Mouse (Mus musculus): Measurements from ENCODE around the gene Zscan21. TPM values are rescaled to one million over a fixed set of nuclear protein-coding genes. Genes with fewer than 3 reads are reported as not detected.

The Zscan21 gene
- polyA plus RNA-seq (2014; fragmentation: Illumina TruSeq; extraction: RNeasy Lipid Tissue Mini Kit (QIAGEN cat#74804); ENCODE audit: low read depth, low replicate concordance), result 13.8 TPM

GRCm38 (mm10) chr5:138116255-138117198 lies at the start of gene Zscan21:
TSS of gene Zscan21 (plus strand) at chr5:138116903.

GRCm38 (mm10) chr5:138084996-138085395 lies 31.7 kb upstream of the Zscan21 start, which contains the start of gene Zkscan1:
TSS of gene Zkscan1 (plus strand) at chr5:138085084.

GRCm38 (mm10) chr5:138155443-138155976 lies 38.8 kb downstream of the Zscan21 start, which contains the start of gene Zfp113:
TSS of gene Zfp113 (minus strand) at chr5:138155744.

GRCm38 (mm10) chr5:138160842-138161665 lies 44.4 kb downstream of the Zscan21 start, which contains the start of gene Cops6:
TSS of gene Cops6 (plus strand) at chr5:138161071.

GRCm38 (mm10) chr5:138171695-138172491 lies 55.2 kb downstream of the Zscan21 start, which contains the start of the genes Ap4m1 and Mcm7:
TSS of gene Ap4m1 (plus strand) at chr5:138172002.
TSS of gene Mcm7 (minus strand) at chr5:138172422.

Other genes starting within 250 kb of the Zscan21 start
- not detected for gene Pilrb2, start 245.1 kb upstream of the Zscan21 start, polyA plus RNA-seq (2014; fragmentation: Illumina TruSeq; extraction: RNeasy Lipid Tissue Mini Kit (QIAGEN cat#74804); ENCODE audit: low read depth, low replicate concordance)
- not detected for gene Cyp3a13, start 195.3 kb upstream of the Zscan21 start, polyA plus RNA-seq (2014; fragmentation: Illumina TruSeq; extraction: RNeasy Lipid Tissue Mini Kit (QIAGEN cat#74804); ENCODE audit: low read depth, low replicate concordance)
- 0.64 TPM for gene Gjc3, start 153.8 kb upstream of the Zscan21 start, polyA plus RNA-seq (2014; fragmentation: Illumina TruSeq; extraction: RNeasy Lipid Tissue Mini Kit (QIAGEN cat#74804); ENCODE audit: low read depth, low replicate concordance)
- gene Azgp1, start 135.4 kb upstream of the Zscan21 start, polyA plus RNA-seq (2014; fragmentation: Illumina TruSeq; extraction: RNeasy Lipid Tissue Mini Kit (QIAGEN cat#74804); ENCODE audit: low read depth, low replicate concordance), result not detected
- not detected for gene Smok3a, start 95.6 kb upstream of the Zscan21 start, polyA plus RNA-seq (2014; fragmentation: Illumina TruSeq; extraction: RNeasy Lipid Tissue Mini Kit (QIAGEN cat#74804); ENCODE audit: low read depth, low replicate concordance)
- not detected for gene Smok3b, start 95.5 kb upstream of the Zscan21 start, polyA plus RNA-seq (2014; fragmentation: Illumina TruSeq; extraction: RNeasy Lipid Tissue Mini Kit (QIAGEN cat#74804); ENCODE audit: low read depth, low replicate concordance)
- not detected for gene Smok3c, start 63.7 kb upstream of the Zscan21 start, polyA plus RNA-seq (2014; fragmentation: Illumina TruSeq; extraction: RNeasy Lipid Tissue Mini Kit (QIAGEN cat#74804); ENCODE audit: low read depth, low replicate concordance)
- 48.4 TPM for gene Zkscan1, start 31.8 kb upstream of the Zscan21 start, polyA plus RNA-seq (2014; fragmentation: Illumina TruSeq; extraction: RNeasy Lipid Tissue Mini Kit (QIAGEN cat#74804); ENCODE audit: low read depth, low replicate concordance)
- gene Zfp113, start 38.8 kb downstream of the Zscan21 start, polyA plus RNA-seq (2014; fragmentation: Illumina TruSeq; extraction: RNeasy Lipid Tissue Mini Kit (QIAGEN cat#74804); ENCODE audit: low read depth, low replicate concordance), result 14.7 TPM
- gene Cops6, start 44.2 kb downstream of the Zscan21 start, polyA plus RNA-seq (2014; fragmentation: Illumina TruSeq; extraction: RNeasy Lipid Tissue Mini Kit (QIAGEN cat#74804); ENCODE audit: low read depth, low replicate concordance), result 94.6 TPM
- gene Ap4m1, start 55.1 kb downstream of the Zscan21 start, polyA plus RNA-seq (2014; fragmentation: Illumina TruSeq; extraction: RNeasy Lipid Tissue Mini Kit (QIAGEN cat#74804); ENCODE audit: low read depth, low replicate concordance), result 3.0 TPM
- 12.5 TPM for gene Mcm7, start 55.5 kb downstream of the Zscan21 start, polyA plus RNA-seq (2014; fragmentation: Illumina TruSeq; extraction: RNeasy Lipid Tissue Mini Kit (QIAGEN cat#74804); ENCODE audit: low read depth, low replicate concordance)
- gene Taf6, start 70.5 kb downstream of the Zscan21 start, polyA plus RNA-seq (2014; fragmentation: Illumina TruSeq; extraction: RNeasy Lipid Tissue Mini Kit (QIAGEN cat#74804); ENCODE audit: low read depth, low replicate concordance), result 4.4 TPM
- 15.5 TPM for gene Cnpy4, start 70.6 kb downstream of the Zscan21 start, polyA plus RNA-seq (2014; fragmentation: Illumina TruSeq; extraction: RNeasy Lipid Tissue Mini Kit (QIAGEN cat#74804); ENCODE audit: low read depth, low replicate concordance)
- gene Mblac1, start 77.4 kb downstream of the Zscan21 start, polyA plus RNA-seq (2014; fragmentation: Illumina TruSeq; extraction: RNeasy Lipid Tissue Mini Kit (QIAGEN cat#74804); ENCODE audit: low read depth, low replicate concordance), result 0.47 TPM
- not detected for gene Nxpe5, start 109.0 kb downstream of the Zscan21 start, polyA plus RNA-seq (2014; fragmentation: Illumina TruSeq; extraction: RNeasy Lipid Tissue Mini Kit (QIAGEN cat#74804); ENCODE audit: low read depth, low replicate concordance)
- gene Lamtor4, start 138.6 kb downstream of the Zscan21 start, polyA plus RNA-seq (2014; fragmentation: Illumina TruSeq; extraction: RNeasy Lipid Tissue Mini Kit (QIAGEN cat#74804); ENCODE audit: low read depth, low replicate concordance), result 1.3 TPM
- 1.9 TPM for gene BC037034, start 147.1 kb downstream of the Zscan21 start, polyA plus RNA-seq (2014; fragmentation: Illumina TruSeq; extraction: RNeasy Lipid Tissue Mini Kit (QIAGEN cat#74804); ENCODE audit: low read depth, low replicate concordance)
- not detected for gene Gal3st4, start 155.9 kb downstream of the Zscan21 start, polyA plus RNA-seq (2014; fragmentation: Illumina TruSeq; extraction: RNeasy Lipid Tissue Mini Kit (QIAGEN cat#74804); ENCODE audit: low read depth, low replicate concordance)
- gene Gm43720, start 163.1 kb downstream of the Zscan21 start, polyA plus RNA-seq (2014; fragmentation: Illumina TruSeq; extraction: RNeasy Lipid Tissue Mini Kit (QIAGEN cat#74804); ENCODE audit: low read depth, low replicate concordance), result not detected
- 0.23 TPM for gene Gpc2, start 163.1 kb downstream of the Zscan21 start, polyA plus RNA-seq (2014; fragmentation: Illumina TruSeq; extraction: RNeasy Lipid Tissue Mini Kit (QIAGEN cat#74804); ENCODE audit: low read depth, low replicate concordance)
- not detected for gene Stag3, start 163.3 kb downstream of the Zscan21 start, polyA plus RNA-seq (2014; fragmentation: Illumina TruSeq; extraction: RNeasy Lipid Tissue Mini Kit (QIAGEN cat#74804); ENCODE audit: low read depth, low replicate concordance)
- not detected for gene Pvrig, start 225.1 kb downstream of the Zscan21 start, polyA plus RNA-seq (2014; fragmentation: Illumina TruSeq; extraction: RNeasy Lipid Tissue Mini Kit (QIAGEN cat#74804); ENCODE audit: low read depth, low replicate concordance)